Mouse (Mus musculus) C2C12 (cell line): ENCODE data around the gene Flrt1. TPM values are rescaled to one million over a fixed set of nuclear protein-coding genes. Genes with fewer than 3 reads are reported as not detected.

Source experiments
- H3K27me3 ChIP-seq: one replicate; pipeline ENCODE4 v1.6.1; 2011; ENCODE audit not compliant: control insufficient read depth, insufficient read depth, insufficient read length
- H3K36me3 ChIP-seq: one replicate; pipeline ENCODE4 v1.6.1; 2011; ENCODE audit not compliant: control insufficient read depth, insufficient read depth
- H3K4me3 ChIP-seq: one replicate; pipeline ENCODE4 v1.5.1; 2011; ENCODE audit warnings: mild to moderate bottlenecking, control low read depth; ENCODE audit not compliant: poor library complexity, insufficient read depth, severe bottlenecking
- H3K79me2 ChIP-seq: one replicate; pipeline ENCODE4 v1.6.1; 2011; ENCODE audit not compliant: control insufficient read depth, insufficient read depth
- H3K79me3 ChIP-seq: one replicate; pipeline ENCODE4 v1.6.1; 2011; ENCODE audit warnings: low read depth, control low read depth
- H3ac ChIP-seq: one replicate; pipeline ENCODE3; 2011; ENCODE audit warnings: low read depth; ENCODE audit not compliant: control insufficient read depth, insufficient read length
- CEBPB ChIP-seq: IDR thresholded peaks from one replicate; pipeline ENCODE4 v1.6.1; 2011; ENCODE audit warnings: low read depth, mild to moderate bottlenecking, control low read depth, moderate library complexity
- CTCF ChIP-seq: IDR thresholded peaks from one replicate; pipeline ENCODE4 v1.5.1; 2011; ENCODE audit not compliant: control insufficient read depth, insufficient read depth, insufficient read length
- FOSL1 ChIP-seq: IDR thresholded peaks from one replicate; pipeline ENCODE4 v1.8.0; 2011; ENCODE audit warnings: mild to moderate bottlenecking, low read length; ENCODE audit not compliant: poor library complexity, insufficient read depth, severe bottlenecking
- MAX ChIP-seq: IDR thresholded peaks from one replicate; pipeline ENCODE4 v1.6.1; 2011; ENCODE audit warnings: mild to moderate bottlenecking, control low read depth
- MYOD1 ChIP-seq: IDR thresholded peaks from one replicate; pipeline ENCODE4 v1.6.1; 2011; ENCODE audit warnings: low read depth; ENCODE audit not compliant: control insufficient read depth, insufficient read length
- MYOG ChIP-seq: IDR thresholded peaks from one replicate; pipeline ENCODE4 v1.6.1; 2011; ENCODE audit not compliant: control insufficient read depth, insufficient read length; ENCODE audit errors: extremely low read depth
- USF1 ChIP-seq: IDR thresholded peaks from one replicate; pipeline ENCODE4 v1.6.1; 2011; ENCODE audit warnings: low read depth, mild to moderate bottlenecking, control low read depth, moderate library complexity
- polyA plus RNA-seq: library from polyadenylated mRNA; unstranded; fragments of >200 nt; fragmentation: generic; extraction: Trizol; gene quantifications from one replicate; pipeline ENCODE4 v1.2.1, GENCODE M21; 2012; ENCODE audit warnings: missing spikeins

Flrt1 gene
- polyA plus RNA-seq, 1 experiment, result 0.08 TPM

GRCm38 (mm10) chr19:7116038-7116731 is 10.7 kb upstream of the Flrt1 start:
- Histone ChIP-seq H3K4me3 (no peak overlapping the region), H3ac (no peak overlapping the region), H3K79me3 (no peaks in the 10 kb centered on the region), H3K27me3 (no peaks in the 10 kb centered on the region), H3K79me2 (no peaks in the 10 kb centered on the region), H3K36me3 (no peaks in the 10 kb centered on the region)
- no peak for TF ChIP-seq FOSL1
- TF ChIP-seq MYOG, result no peak
- TF ChIP-seq USF1, result no peak
- TF ChIP-seq MYOD1, result no peak
- no peak for TF ChIP-seq CTCF
- no peak for TF ChIP-seq MAX
- no peak for TF ChIP-seq CEBPB

GRCm38 (mm10) chr19:7113574-7113973 is 8.0 kb upstream of the Flrt1 start:
- H3K27me3 ChIP-seq, result no peaks in the 10 kb centered on the region
- H3K36me3 ChIP-seq, result no peaks in the 10 kb centered on the region
- no peak overlapping the region for H3K4me3 ChIP-seq
- H3K79me2 ChIP-seq, result no peaks in the 10 kb centered on the region
- no peak overlapping the region for H3ac ChIP-seq
- no peaks in the 10 kb centered on the region for H3K79me3 ChIP-seq
- TF ChIP-seq MYOD1, result no peak
- TF ChIP-seq FOSL1, result no peak
- no peak for TF ChIP-seq CEBPB
- TF ChIP-seq MYOG, result no peak
- no peak for TF ChIP-seq USF1
- TF ChIP-seq MAX, result no peak
- TF ChIP-seq CTCF, result no peak

DNA sequence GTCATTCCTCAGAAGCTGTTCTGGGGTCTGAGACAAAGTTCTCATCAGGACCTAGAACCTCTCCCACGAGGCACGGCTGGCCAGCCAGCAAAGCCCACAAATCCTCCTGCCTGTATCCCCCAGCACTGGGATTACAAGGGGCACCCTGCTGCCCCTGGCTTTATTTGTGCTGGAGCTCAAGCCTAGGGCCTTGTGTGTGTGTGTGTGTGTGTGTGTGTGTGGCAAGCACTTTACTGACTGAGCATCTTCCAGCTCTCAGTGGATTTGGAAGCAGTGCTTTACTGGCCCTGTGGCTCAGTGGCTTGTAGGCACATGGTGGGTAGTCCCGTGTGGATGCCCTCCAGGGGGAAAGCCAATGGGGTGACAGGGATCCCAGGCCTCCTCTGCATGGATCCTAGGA is 7.1 kb upstream of the Flrt1 start:
- TF ChIP-seq FOSL1 (no peak), MAX (no peak), CEBPB (no peak), CTCF (no peak), MYOD1 (no peak), USF1 (no peak), MYOG (no peak)
- Histone ChIP-seq H3K79me3 (no peaks in the 10 kb centered on the region), H3ac (no peak overlapping the region), H3K27me3 (no peaks in the 10 kb centered on the region), H3K36me3 (no peaks in the 10 kb centered on the region), H3K4me3 (no peak overlapping the region), H3K79me2 (no peaks in the 10 kb centered on the region)

GRCm38 (mm10) chr19:7111710-7112109 is 6.2 kb upstream of the Flrt1 start:
- no peak overlapping the region for H3ac ChIP-seq
- no peaks in the 10 kb centered on the region for H3K79me2 ChIP-seq
- H3K27me3 ChIP-seq, result no peaks in the 10 kb centered on the region
- no peak for TF ChIP-seq CEBPB
- TF ChIP-seq CTCF, result no peak
- no peaks in the 10 kb centered on the region for H3K79me3 ChIP-seq
- H3K36me3 ChIP-seq, result no peaks in the 10 kb centered on the region
- H3K4me3 ChIP-seq, result no peak overlapping the region

GRCm38 (mm10) chr19:7111309-7111708 is 5.8 kb upstream of the Flrt1 start:
- no peak for TF ChIP-seq MYOD1
- no peak for TF ChIP-seq CTCF
- TF ChIP-seq MAX, result no peak
- TF ChIP-seq USF1, result no peak
- no peak for TF ChIP-seq MYOG
- TF ChIP-seq CEBPB, result no peak
- TF ChIP-seq FOSL1, result no peak
- no peaks in the 10 kb centered on the region for H3K27me3 ChIP-seq

GRCm38 (mm10) chr19:7110875-7111274 is 5.3 kb upstream of the Flrt1 start:
- no peaks in the 10 kb centered on the region for H3K27me3 ChIP-seq
- no peaks in the 10 kb centered on the region for H3K36me3 ChIP-seq
- no peaks in the 10 kb centered on the region for H3K79me2 ChIP-seq
- no peak overlapping the region for H3ac ChIP-seq
- H3K79me3 ChIP-seq, result no peaks in the 10 kb centered on the region
- TF ChIP-seq USF1 (no peak), MAX (no peak), FOSL1 (no peak), CEBPB (no peak), CTCF (no peak), MYOG (no peak), MYOD1 (no peak)
- no peak overlapping the region for H3K4me3 ChIP-seq

More at GRCm38 (mm10) chr19:7111309-7111708, 5.8 kb upstream of the Flrt1 start:
- Histone ChIP-seq H3K79me3 (no peaks in the 10 kb centered on the region), H3K36me3 (no peaks in the 10 kb centered on the region), H3K79me2 (no peaks in the 10 kb centered on the region), H3K4me3 (no peak overlapping the region), H3ac (no peak overlapping the region)
